Mouse (Mus musculus): ENCODE results near the gene Fbln1. TPM values are rescaled to one million over a fixed set of nuclear protein-coding genes. Genes with fewer than 3 reads are reported as not detected.
A peak's percentile ranks its signal among the peaks of the same experiment; 100 is the strongest.

Fbln1 gene
- polyA plus RNA-seq, 1 experiment from 2014 or later: 119 TPM

DNA sequence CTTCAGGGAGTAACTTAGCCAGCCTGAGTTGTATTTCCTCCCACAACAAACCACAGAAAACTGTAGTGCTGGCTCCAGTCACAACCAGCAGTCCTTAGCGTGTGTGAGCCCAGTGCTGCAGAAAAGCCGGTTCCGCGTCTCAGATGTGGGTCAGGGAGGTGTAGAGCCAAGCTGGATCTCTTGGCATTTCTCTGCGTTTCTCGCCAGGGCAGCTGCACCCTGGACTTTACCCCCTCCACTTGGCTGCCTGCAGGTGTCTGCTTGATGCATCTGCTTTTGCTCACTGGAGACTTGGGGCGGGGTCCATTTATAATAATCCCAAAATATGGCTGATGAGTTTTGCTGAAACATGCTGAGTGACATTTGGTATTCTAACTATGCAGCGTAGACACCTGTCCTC lies 71.5 kb downstream of the Fbln1 start:
- Histone ChIP-seq H3K9me3 (ENCODE audit: control insufficient read depth, low read length) (no peaks in the 10 kb centered on the region), H3K27me3 (ENCODE audit: control insufficient read depth, insufficient read depth, low read length) (no peaks in the 10 kb centered on the region), H3K4me1 (replicated peaks; ENCODE audit: control insufficient read depth, insufficient read depth, low read length) (no peaks in the 10 kb centered on the region), H3K4me2 (replicated peaks; ENCODE audit: low read depth, low read length) (no peak overlapping the region), H3K9ac (ENCODE audit: low read depth, low read length) (no peak overlapping the region), H3K27ac (ENCODE audit: low read depth, low read length) (no peak overlapping the region), H3K4me3 (ENCODE audit: low read depth, low read length) (no peak overlapping the region), H3K36me3 (ENCODE audit: control insufficient read depth, insufficient read depth, low read length) (no peaks in the 10 kb centered on the region)
- WGBS: 93% methylated on average over 8 of the region's 8 CpGs
- DNase-seq (ENCODE audit: low spot score): no peak
- no peak for ATAC-seq (ENCODE audit: low FRiP score)

DNA sequence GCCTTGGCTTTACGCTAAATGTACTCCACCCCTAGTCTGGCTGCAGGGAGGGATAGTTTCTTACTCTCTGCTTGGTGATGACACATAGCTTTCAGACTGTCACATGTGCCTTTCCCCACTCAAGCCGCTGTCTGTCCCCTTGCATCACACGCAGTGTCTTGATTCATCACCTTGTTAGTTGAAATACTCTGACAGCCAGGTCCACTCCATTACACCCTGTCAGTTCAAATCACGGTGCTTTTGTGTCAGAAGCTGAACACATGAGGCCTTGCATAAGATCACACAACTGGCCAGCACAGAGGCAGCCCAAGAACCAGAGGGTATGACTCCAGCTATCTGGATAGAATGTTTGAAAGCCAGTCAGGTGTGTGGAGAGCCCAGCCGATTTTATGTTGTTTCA lies 73.2 kb downstream of the Fbln1 start:
- no peaks in the 10 kb centered on the region for H3K27me3 ChIP-seq (ENCODE audit: control insufficient read depth, insufficient read depth, low read length)
- no peak overlapping the region for H3K4me3 ChIP-seq (ENCODE audit: low read depth, low read length)
- no peaks in the 10 kb centered on the region for H3K4me1 ChIP-seq (replicated peaks; ENCODE audit: control insufficient read depth, insufficient read depth, low read length)
- H3K4me2 ChIP-seq (replicated peaks; ENCODE audit: low read depth, low read length): no peak overlapping the region
- no peaks in the 10 kb centered on the region for H3K36me3 ChIP-seq (ENCODE audit: control insufficient read depth, insufficient read depth, low read length)
- H3K9me3 ChIP-seq (ENCODE audit: control insufficient read depth, low read length): no peaks in the 10 kb centered on the region
- DNase-seq (ENCODE audit: low spot score) (no peak), ATAC-seq (ENCODE audit: low FRiP score) (no peak)
- no peak overlapping the region for H3K9ac ChIP-seq (ENCODE audit: low read depth, low read length)
- no peak overlapping the region for H3K27ac ChIP-seq (ENCODE audit: low read depth, low read length)
- 87% methylated on average over 5 of the region's 5 CpGs for WGBS

DNA sequence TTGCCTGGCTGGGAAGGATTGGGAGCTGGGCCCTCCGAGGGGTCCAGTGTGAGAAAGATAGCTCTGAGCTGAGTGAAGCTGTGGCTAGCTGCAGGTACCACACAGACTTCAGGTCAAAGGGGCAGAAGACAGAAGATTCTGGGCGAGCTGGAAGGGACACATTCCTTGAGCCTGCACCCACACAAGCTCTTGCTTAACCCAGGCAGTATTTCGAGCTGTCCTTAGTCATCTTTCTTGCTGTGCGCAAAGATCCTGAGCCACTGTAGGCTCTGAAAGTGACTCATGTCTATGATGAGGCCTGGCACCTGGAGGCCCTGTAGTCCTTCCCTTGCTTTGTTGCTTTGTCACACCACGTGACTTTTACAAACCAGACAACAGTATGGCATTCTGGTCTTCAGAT lies 76.3 kb downstream of the Fbln1 start:
- WGBS: 89% methylated on average over 5 of the region's 5 CpGs
- Histone ChIP-seq H3K4me3 (ENCODE audit: low read depth, low read length) (no peak overlapping the region), H3K36me3 (ENCODE audit: control insufficient read depth, insufficient read depth, low read length) (no peaks in the 10 kb centered on the region), H3K9me3 (ENCODE audit: control insufficient read depth, low read length) (no peaks in the 10 kb centered on the region), H3K4me2 (replicated peaks; ENCODE audit: low read depth, low read length) (no peak overlapping the region), H3K9ac (ENCODE audit: low read depth, low read length) (no peak overlapping the region), H3K4me1 (replicated peaks; ENCODE audit: control insufficient read depth, insufficient read depth, low read length) (no peaks in the 10 kb centered on the region), H3K27ac (ENCODE audit: low read depth, low read length) (no peak overlapping the region), H3K27me3 (ENCODE audit: control insufficient read depth, insufficient read depth, low read length) (no peaks in the 10 kb centered on the region)
- no peak for ATAC-seq (ENCODE audit: low FRiP score)
- DNase-seq (ENCODE audit: low spot score): no peak

DNA sequence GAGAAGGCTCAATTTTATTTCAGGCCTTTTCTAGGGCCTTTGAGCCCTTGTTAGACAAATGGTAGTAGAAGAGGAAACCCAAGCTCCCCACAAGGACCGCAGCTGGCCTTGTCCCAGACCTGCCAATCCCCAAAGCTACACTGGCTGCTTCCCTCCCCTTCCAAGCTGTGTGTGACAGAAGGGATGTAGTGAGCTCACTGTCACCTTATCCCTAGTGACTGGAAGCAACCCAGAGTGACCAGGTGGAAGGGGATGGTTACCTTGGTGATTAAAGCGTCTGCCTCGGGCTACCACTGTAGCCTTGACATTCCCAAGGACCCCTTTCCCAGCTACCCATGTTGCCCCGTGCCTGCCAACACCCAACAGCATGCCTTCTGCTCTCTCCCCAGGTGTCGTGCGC lies 78.9 kb downstream of the Fbln1 start:
- H3K27me3 ChIP-seq (ENCODE audit: control insufficient read depth, insufficient read depth, low read length): no peaks in the 10 kb centered on the region
- DNase-seq (ENCODE audit: low spot score) (no peak), ATAC-seq (ENCODE audit: low FRiP score) (no peak)
- H3K9ac ChIP-seq (ENCODE audit: low read depth, low read length): no peak overlapping the region
- no peak overlapping the region for H3K27ac ChIP-seq (ENCODE audit: low read depth, low read length)
- 94% methylated on average over 6 of the region's 6 CpGs for whole genome bisulfite sequencing
- H3K36me3 ChIP-seq (ENCODE audit: control insufficient read depth, insufficient read depth, low read length): no peaks in the 10 kb centered on the region
- H3K9me3 ChIP-seq (ENCODE audit: control insufficient read depth, low read length): no peaks in the 10 kb centered on the region
- H3K4me2 ChIP-seq (replicated peaks; ENCODE audit: low read depth, low read length): no peak overlapping the region
- H3K4me1 ChIP-seq (replicated peaks; ENCODE audit: control insufficient read depth, insufficient read depth, low read length): no peaks in the 10 kb centered on the region
- H3K4me3 ChIP-seq (ENCODE audit: low read depth, low read length): no peak overlapping the region

DNA sequence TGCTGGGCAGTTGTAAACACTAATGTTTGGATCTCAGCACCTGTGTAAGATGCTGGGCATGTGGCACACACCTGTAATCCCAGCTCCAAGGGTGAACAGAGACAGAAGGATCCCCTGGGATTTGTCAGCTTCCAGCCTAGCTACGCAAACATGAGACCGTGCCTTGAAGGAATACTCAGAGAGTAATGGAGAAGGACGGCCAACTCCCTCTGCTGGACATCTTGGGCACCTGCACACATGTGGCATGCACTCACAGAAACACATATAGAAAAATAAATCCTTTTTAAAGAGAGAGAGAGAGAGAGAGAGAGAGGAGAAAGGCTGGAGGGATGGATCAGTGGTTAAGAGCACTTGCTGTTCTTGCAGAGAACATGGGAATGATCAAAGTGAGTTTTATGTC lies 88.9 kb downstream of the Fbln1 start:
- H3K9me3 ChIP-seq (ENCODE audit: control insufficient read depth, low read length): no peaks in the 10 kb centered on the region
- ATAC-seq (ENCODE audit: low FRiP score) (no peak), DNase-seq (ENCODE audit: low spot score) (no peak)
- no peak overlapping the region for H3K4me2 ChIP-seq (replicated peaks; ENCODE audit: low read depth, low read length)
- no peak overlapping the region for H3K4me3 ChIP-seq (ENCODE audit: low read depth, low read length)
- no peaks in the 10 kb centered on the region for H3K27me3 ChIP-seq (ENCODE audit: control insufficient read depth, insufficient read depth, low read length)
- no peak overlapping the region for H3K9ac ChIP-seq (ENCODE audit: low read depth, low read length)
- no peak overlapping the region for H3K27ac ChIP-seq (ENCODE audit: low read depth, low read length)
- H3K36me3 ChIP-seq (ENCODE audit: control insufficient read depth, insufficient read depth, low read length): no peaks in the 10 kb centered on the region
- peaks cover 5% of the 10 kb centered on the region; the same call in 1 of the 2 replicates for H3K4me1 ChIP-seq (replicated peaks; ENCODE audit: control insufficient read depth, insufficient read depth, low read length)
- 74% methylated on average over 3 of the region's 3 CpGs for WGBS

DNA sequence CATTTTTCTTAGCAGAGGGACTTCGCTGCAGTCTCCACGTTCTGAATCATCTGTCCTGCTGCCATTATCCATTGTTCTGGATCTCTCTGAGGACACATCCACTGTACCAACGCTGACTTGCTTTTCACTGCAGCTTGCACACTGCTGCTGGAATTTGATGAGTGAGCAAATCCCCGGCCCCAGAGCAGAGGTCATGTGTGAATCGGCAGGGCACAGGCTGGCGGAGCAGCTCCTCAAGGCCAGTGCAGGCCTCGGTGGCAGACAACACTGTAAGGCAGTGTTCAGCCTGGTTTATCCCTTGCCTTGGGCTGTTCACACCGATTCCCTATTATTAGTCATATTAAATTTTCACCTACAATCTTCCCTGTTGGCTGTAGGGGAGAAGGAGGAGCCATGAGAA lies 89.8 kb downstream of the Fbln1 start:
- no peak overlapping the region for H3K4me3 ChIP-seq (ENCODE audit: low read depth, low read length)
- peak; percentile 20 for DNase-seq (ENCODE audit: low spot score)
- H3K4me2 ChIP-seq (replicated peaks; ENCODE audit: low read depth, low read length): no peak overlapping the region
- no peaks in the 10 kb centered on the region for H3K9me3 ChIP-seq (ENCODE audit: control insufficient read depth, low read length)
- no peaks in the 10 kb centered on the region for H3K27me3 ChIP-seq (ENCODE audit: control insufficient read depth, insufficient read depth, low read length)
- WGBS: 52% methylated on average over 8 of the region's 8 CpGs
- no peak overlapping the region for H3K9ac ChIP-seq (ENCODE audit: low read depth, low read length)
- H3K4me1 ChIP-seq (replicated peaks; ENCODE audit: control insufficient read depth, insufficient read depth, low read length): peaks cover 5% of the 10 kb centered on the region; the same call in 1 of the 2 replicates
- no peak for ATAC-seq (ENCODE audit: low FRiP score)
- H3K27ac ChIP-seq (ENCODE audit: low read depth, low read length): no peak overlapping the region
- H3K36me3 ChIP-seq (ENCODE audit: control insufficient read depth, insufficient read depth, low read length): no peaks in the 10 kb centered on the region

DNA sequence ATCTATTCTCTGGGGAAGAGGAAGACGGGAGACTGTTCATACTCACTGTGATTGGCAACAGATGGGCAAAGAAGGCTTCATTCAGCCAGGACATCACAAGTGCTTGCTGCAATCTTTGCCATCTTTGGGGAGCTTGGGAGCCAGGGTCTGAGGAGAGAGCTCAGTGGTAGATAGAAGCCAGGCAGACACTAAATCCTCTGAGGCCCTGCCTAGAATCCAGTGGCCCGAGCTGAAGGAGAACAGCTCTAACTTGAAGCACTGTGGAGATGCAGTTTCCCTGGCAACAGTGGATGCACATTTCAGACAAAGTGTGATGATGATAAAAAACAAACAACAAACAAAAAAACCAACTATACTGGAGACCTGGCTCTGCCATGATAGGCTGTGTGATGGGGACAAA lies 90.2 kb downstream of the Fbln1 start:
- no peak for DNase-seq (ENCODE audit: low spot score)
- Histone ChIP-seq H3K4me2 (replicated peaks; ENCODE audit: low read depth, low read length) (no peak overlapping the region), H3K9ac (ENCODE audit: low read depth, low read length) (no peak overlapping the region), H3K9me3 (ENCODE audit: control insufficient read depth, low read length) (no peaks in the 10 kb centered on the region), H3K4me1 (replicated peaks; ENCODE audit: control insufficient read depth, insufficient read depth, low read length) (peaks cover 5% of the 10 kb centered on the region; the same call in 1 of the 2 replicates), H3K36me3 (ENCODE audit: control insufficient read depth, insufficient read depth, low read length) (no peaks in the 10 kb centered on the region), H3K4me3 (ENCODE audit: low read depth, low read length) (no peak overlapping the region), H3K27ac (ENCODE audit: low read depth, low read length) (no peak overlapping the region), H3K27me3 (ENCODE audit: control insufficient read depth, insufficient read depth, low read length) (no peaks in the 10 kb centered on the region)
- ATAC-seq (ENCODE audit: low FRiP score): no peak
- WGBS: 54% methylated on average over 2 of the region's 2 CpGs

DNA sequence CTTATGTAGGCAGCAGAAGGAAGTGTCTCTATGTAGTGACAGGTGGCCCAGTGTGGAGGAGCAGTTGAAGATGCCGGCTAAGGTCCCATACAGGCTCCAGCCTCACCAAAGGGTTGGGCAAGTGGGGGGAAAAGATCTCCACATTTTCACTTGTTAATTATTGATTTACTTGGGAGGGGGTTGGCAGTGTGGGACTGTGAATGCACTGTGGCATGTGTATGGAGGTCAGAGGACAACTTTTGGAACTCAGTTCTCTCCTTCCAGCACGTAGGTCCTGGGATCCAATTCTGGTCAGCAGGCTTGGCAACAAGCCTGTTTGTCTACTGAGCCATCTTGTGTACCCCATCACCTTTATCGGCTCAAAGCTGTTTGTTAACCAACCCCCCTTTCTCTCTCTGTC lies 90.8 kb downstream of the Fbln1 start:
- Histone ChIP-seq H3K4me3 (ENCODE audit: low read depth, low read length) (no peak overlapping the region), H3K27me3 (ENCODE audit: control insufficient read depth, insufficient read depth, low read length) (no peaks in the 10 kb centered on the region), H3K4me1 (replicated peaks; ENCODE audit: control insufficient read depth, insufficient read depth, low read length) (peaks cover 5% of the 10 kb centered on the region; the same call in 1 of the 2 replicates), H3K27ac (ENCODE audit: low read depth, low read length) (no peak overlapping the region), H3K4me2 (replicated peaks; ENCODE audit: low read depth, low read length) (no peak overlapping the region), H3K9ac (ENCODE audit: low read depth, low read length) (no peak overlapping the region), H3K9me3 (ENCODE audit: control insufficient read depth, low read length) (no peaks in the 10 kb centered on the region), H3K36me3 (ENCODE audit: control insufficient read depth, insufficient read depth, low read length) (no peaks in the 10 kb centered on the region)
- WGBS: 89% methylated on average over 3 of the region's 3 CpGs
- DNase-seq (ENCODE audit: low spot score): no peak
- no peak for ATAC-seq (ENCODE audit: low FRiP score)

DNA sequence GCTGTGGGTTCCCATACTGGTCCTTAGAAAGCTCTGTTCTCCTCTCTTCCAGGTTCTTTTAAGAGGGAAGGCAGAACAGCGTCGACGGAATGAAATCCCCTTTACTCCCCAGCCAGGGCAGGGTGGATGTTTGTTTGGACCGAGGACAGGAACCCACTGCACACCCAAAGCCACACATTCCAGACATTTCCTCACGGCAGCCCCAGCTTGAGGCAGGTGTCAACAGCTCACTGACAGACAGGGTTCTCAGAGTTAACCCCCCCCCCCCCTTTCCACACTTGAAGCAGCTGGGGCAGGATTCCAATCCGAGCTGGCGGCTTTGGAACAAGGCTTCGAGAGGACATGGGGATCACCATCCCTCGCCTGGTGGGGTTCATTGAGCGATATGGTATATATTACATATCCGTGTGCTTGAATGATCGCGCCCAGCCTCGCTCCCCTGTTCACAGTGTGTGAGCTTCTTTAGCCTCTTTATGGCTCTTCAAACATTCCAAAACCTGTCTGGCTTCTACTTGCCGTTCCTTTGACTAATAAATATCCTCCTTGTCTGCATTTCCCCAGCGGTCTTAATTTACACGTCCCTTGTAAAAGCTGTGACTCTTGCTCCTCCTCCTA lies 92.5 kb downstream of the Fbln1 start:
- 63% methylated on average over 17 of the region's 17 CpGs for WGBS
- ATAC-seq (ENCODE audit: low FRiP score) (no peak), DNase-seq (ENCODE audit: low spot score) (no peak)
- H3K9ac ChIP-seq (ENCODE audit: low read depth, low read length): no peak overlapping the region
- no peak overlapping the region for H3K4me2 ChIP-seq (replicated peaks; ENCODE audit: low read depth, low read length)
- H3K27ac ChIP-seq (ENCODE audit: low read depth, low read length): no peak overlapping the region
- peaks cover 5% of the 10 kb centered on the region; the same call in 1 of the 2 replicates for H3K4me1 ChIP-seq (replicated peaks; ENCODE audit: control insufficient read depth, insufficient read depth, low read length)
- H3K9me3 ChIP-seq (ENCODE audit: control insufficient read depth, low read length): no peaks in the 10 kb centered on the region
- H3K27me3 ChIP-seq (ENCODE audit: control insufficient read depth, insufficient read depth, low read length): no peaks in the 10 kb centered on the region
- no peaks in the 10 kb centered on the region for H3K36me3 ChIP-seq (ENCODE audit: control insufficient read depth, insufficient read depth, low read length)
- no peak overlapping the region for H3K4me3 ChIP-seq (ENCODE audit: low read depth, low read length)

All from hindbrain, embryonic 11.5 days (tissue).